Mouse (Mus musculus) erythroblast, embryonic 14.5 days (primary cell): Measurements from ENCODE around the gene 4932438H23Rik. TPM values are rescaled to one million over a fixed set of nuclear protein-coding genes. Genes with fewer than 3 reads are reported as not detected.

ENCODE experiments used
- H3K27me3 ChIP-seq: 2 replicates; pipeline ENCODE4 v1.6.1; 2012; ENCODE audit warnings: inconsistent platforms; ENCODE audit not compliant: control insufficient read depth
- H3K36me3 ChIP-seq: 2 replicates; pipeline ENCODE4 v1.6.1; 2012; ENCODE audit warnings: mild to moderate bottlenecking, inconsistent platforms; ENCODE audit not compliant: control insufficient read depth
- H3K4me1 ChIP-seq: 2 replicates; pipeline ENCODE4 v1.6.1; 2012; ENCODE audit warnings: inconsistent platforms; ENCODE audit not compliant: control insufficient read depth
- H3K4me3 ChIP-seq: replicated peaks from 2 replicates; pipeline ENCODE3; 2012; ENCODE audit warnings: moderate library complexity, mild to moderate bottlenecking, inconsistent platforms
- H3K9me3 ChIP-seq: 2 replicates; pipeline ENCODE4 v1.6.1; 2012; ENCODE audit warnings: low read length, inconsistent platforms, mixed read lengths; ENCODE audit not compliant: control insufficient read depth
- GATA1 ChIP-seq: IDR thresholded peaks from 2 replicates; pipeline ENCODE4 v1.6.1; 2012; ENCODE audit warnings: low read length, inconsistent platforms, mixed read lengths
- TAL1 ChIP-seq: IDR thresholded peaks from 3 replicates; pipeline ENCODE4 v1.6.1; 2012; ENCODE audit warnings: low read length, inconsistent platforms, mixed read lengths
- polyA plus RNA-seq: library from polyadenylated mRNA; stranded (reverse); fragments of >175 nt; gene quantifications from 2 replicates; pipeline ENCODE4 v1.2.3, GENCODE M21; 2012

4932438H23Rik gene
- polyA plus RNA-seq, 1 experiment, result not detected

GRCm38 (mm10) chr16:91004915-91005538, 89.9 kb downstream of the 4932438H23Rik start:
- H3K4me1 ChIP-seq, result peaks cover 59% of the 10 kb centered on the region
- no peaks in the 10 kb centered on the region for H3K27me3 ChIP-seq

More at GRCm38 (mm10) chr16:91004915-91005538, 89.9 kb downstream of the 4932438H23Rik start:
- Histone ChIP-seq H3K9me3 (no peaks in the 10 kb centered on the region), H3K36me3 (peaks cover 69% of the 10 kb centered on the region), H3K4me3 (no peak overlapping the region)
- no peak for TF ChIP-seq GATA1
- no peak for TF ChIP-seq TAL1

Other genes starting within 250 kb of the 4932438H23Rik start
- 1.9 and 2.1 TPM in 2 replicates for gene Cfap298, start 160.0 kb downstream of the 4932438H23Rik start, polyA plus RNA-seq
- gene Synj1, start 83.8 kb downstream of the 4932438H23Rik start, polyA plus RNA-seq, result 8.1 and 8.8 TPM in 2 replicates
- 1.5 and 2.1 TPM in 2 replicates for gene Paxbp1, start 50.6 kb downstream of the 4932438H23Rik start, polyA plus RNA-seq
- gene Olig2, start 130.3 kb upstream of the 4932438H23Rik start, polyA plus RNA-seq, result not detected in 2 replicates
- gene Olig1, start 174.7 kb upstream of the 4932438H23Rik start, polyA plus RNA-seq, result not detected in 2 replicates